Mouse (Mus musculus) forebrain, embryonic 12.5 days (tissue): ENCODE data around the gene Car9. TPM values are rescaled to one million over a fixed set of nuclear protein-coding genes. Genes with fewer than 3 reads are reported as not detected.
A peak's percentile ranks its signal among the peaks of the same experiment; 100 is the strongest.

Experiments used
- ATAC-seq: fragments of 200-750 bp; cut with Nextera tagmentation; 2 replicates; pipeline ENCODE4 v1.8.0; 2017; ENCODE audit warnings: moderate TSS enrichment; ENCODE audit not compliant: low FRiP score
- H3K27ac ChIP-seq: fragments of 300-500 bp; sonication (generic); 2 replicates; pipeline ENCODE4 v1.5.1; 2016; ENCODE audit warnings: mild to moderate bottlenecking
- H3K27me3 ChIP-seq: fragments of 300-500 bp; sonication (generic); 2 replicates; pipeline ENCODE4 v1.6.1; 2016; ENCODE audit warnings: mild to moderate bottlenecking
- H3K36me3 ChIP-seq: fragments of 300-500 bp; sonication (generic); replicated peaks from 2 replicates; pipeline ENCODE4 v1.6.1; 2016; ENCODE audit warnings: mild to moderate bottlenecking
- H3K4me1 ChIP-seq: fragments of 300-500 bp; sonication (generic); 2 replicates; pipeline ENCODE4 v1.6.1; 2016
- H3K4me2 ChIP-seq: fragments of 300-500 bp; sonication (generic); 2 replicates; pipeline ENCODE4 v1.6.1; 2016; ENCODE audit warnings: mild to moderate bottlenecking, moderate library complexity
- H3K4me3 ChIP-seq: fragments of 300-500 bp; sonication (generic); replicated peaks from 2 replicates; pipeline ENCODE4 v1.5.1; 2016; ENCODE audit warnings: mild to moderate bottlenecking
- H3K9ac ChIP-seq: fragments of 300-500 bp; sonication (generic); 2 replicates; pipeline ENCODE4 v1.6.1; 2016; ENCODE audit warnings: mild to moderate bottlenecking
- H3K9me3 ChIP-seq: fragments of 300-500 bp; sonication (generic); 2 replicates; pipeline ENCODE4 v1.6.1; 2016
- WGBS: fragments of 180-500 bp; shearing (Covaris S2); methylation state at CpG from one replicate; pipeline ENCODE4 v1.1.7; 2016; 5-methylcytosine and 5-hydroxymethylcytosine counted together
- polyA plus RNA-seq: library from polyadenylated mRNA; unstranded; fragments of >200 nt; fragmentation: Nextera tagmentation; extraction: Ambion mirVana; gene quantifications from 2 replicates; pipeline ENCODE4 v1.2.1, GENCODE M21; 2016

Gene Car9
- polyA plus RNA-seq, 1 experiment from 2014 or later: 0.27 TPM

GRCm38 (mm10) chr4:43497946-43498345, 8.8 kb upstream of the Car9 start:
- ATAC-seq: no peak
- WGBS: 81% methylated on average over 4 of the region's 4 CpGs

GRCm38 (mm10) chr4:43498983-43499382, 7.8 kb upstream of the Car9 start:
- 20% methylated on average over 8 of the region's 8 CpGs for WGBS
- peaks cover 47% of the 10 kb centered on the region for H3K4me1 ChIP-seq
- no peak overlapping the region for H3K27ac ChIP-seq
- H3K4me2 ChIP-seq: peak overlapping the region; percentile 68
- ATAC-seq: peak; percentile 39; the same call in 1 of the 2 replicates
- H3K36me3 ChIP-seq: peaks cover 28% of the 10 kb centered on the region; the same call in 1 of the 2 replicates
- peaks cover 14% of the 10 kb centered on the region for H3K27me3 ChIP-seq
- no peaks in the 10 kb centered on the region for H3K9me3 ChIP-seq
- H3K9ac ChIP-seq: peak overlapping the region; percentile 65
- H3K4me3 ChIP-seq: peak overlapping the region; percentile 59

More at GRCm38 (mm10) chr4:43497946-43498345, 8.8 kb upstream of the Car9 start:
- Histone ChIP-seq H3K4me3 (peak overlapping the region; percentile 59), H3K9me3 (no peaks in the 10 kb centered on the region), H3K27ac (no peak overlapping the region), H3K9ac (peak overlapping the region; percentile 65; the same call in 1 of the 2 replicates), H3K4me1 (peaks cover 49% of the 10 kb centered on the region), H3K4me2 (peak overlapping the region; percentile 68), H3K27me3 (peaks cover 14% of the 10 kb centered on the region), H3K36me3 (peaks cover 28% of the 10 kb centered on the region; the same call in 1 of the 2 replicates)

- 8% methylated on average over 50 of the region's 50 CpGs for WGBS
- H3K9ac ChIP-seq: peak within 1 kb of the TSS; percentile 65
- peaks cover 14% of the 10 kb centered on the region for H3K27me3 ChIP-seq
- peaks cover 40% of the 10 kb centered on the region for H3K4me1 ChIP-seq
- H3K4me2 ChIP-seq: peak within 1 kb of the TSS; percentile 68
- H3K4me3 ChIP-seq: peak within 1 kb of the TSS; percentile 59
- ATAC-seq: peak; percentile 89
- no peaks in the 10 kb centered on the region for H3K9me3 ChIP-seq
- H3K36me3 ChIP-seq: peaks cover 28% of the 10 kb centered on the region; the same call in 1 of the 2 replicates
- H3K27ac ChIP-seq: peak within 1 kb of the TSS; percentile 54; the same call in 1 of the 2 replicates
These were observed 7.1 kb upstream of the Car9 start, which contains the start of gene Arhgef39 for GRCm38 (mm10) chr4:43499407-43500333. Arhgef39 (minus strand) TSS chr4:43499695.

GRCm38 (mm10) chr4:43503041-43503440, 3.7 kb upstream of the Car9 start:
- no peak overlapping the region for H3K27ac ChIP-seq
- H3K36me3 ChIP-seq: no peaks in the 10 kb centered on the region
- no peak for ATAC-seq
- no peak overlapping the region for H3K4me2 ChIP-seq
- no peak overlapping the region for H3K4me3 ChIP-seq
- WGBS: 74% methylated on average over 2 of the region's 2 CpGs
- no peaks in the 10 kb centered on the region for H3K9me3 ChIP-seq
- H3K9ac ChIP-seq: no peak overlapping the region
- peaks cover 19% of the 10 kb centered on the region for H3K4me1 ChIP-seq
- peaks cover 39% of the 10 kb centered on the region for H3K27me3 ChIP-seq

- Histone ChIP-seq H3K9ac (no peak overlapping the region), H3K27me3 (peaks cover 44% of the 10 kb centered on the region), H3K4me3 (no peak overlapping the region), H3K9me3 (no peaks in the 10 kb centered on the region), H3K36me3 (no peaks in the 10 kb centered on the region), H3K4me1 (peaks cover 19% of the 10 kb centered on the region), H3K27ac (no peak overlapping the region), H3K4me2 (no peak overlapping the region)
- no peak for ATAC-seq
- WGBS: 85% methylated on average over 6 of the region's 6 CpGs
These were observed 3.3 kb upstream of the Car9 start for GRCm38 (mm10) chr4:43503506-43503905.

GRCm38 (mm10) chr4:43504269-43504668, 2.5 kb upstream of the Car9 start:
- no peak overlapping the region for H3K4me3 ChIP-seq
- no peaks in the 10 kb centered on the region for H3K9me3 ChIP-seq
- no peak overlapping the region for H3K4me2 ChIP-seq
- 88% methylated on average over 4 of the region's 4 CpGs for WGBS
- H3K4me1 ChIP-seq: peaks cover 19% of the 10 kb centered on the region
- peaks cover 51% of the 10 kb centered on the region for H3K27me3 ChIP-seq
- no peaks in the 10 kb centered on the region for H3K36me3 ChIP-seq
- no peak for ATAC-seq
- H3K27ac ChIP-seq: no peak overlapping the region
- no peak overlapping the region for H3K9ac ChIP-seq

GRCm38 (mm10) chr4:43506074-43506473, 692 bp upstream of the Car9 start:
- H3K4me3 ChIP-seq: no peak overlapping the region
- ATAC-seq: no peak
- peaks cover 17% of the 10 kb centered on the region for H3K4me1 ChIP-seq
- 66% methylated on average over 8 of the region's 8 CpGs for WGBS
- no peak overlapping the region for H3K4me2 ChIP-seq
- H3K9ac ChIP-seq: no peak overlapping the region
- no peaks in the 10 kb centered on the region for H3K9me3 ChIP-seq
- no peaks in the 10 kb centered on the region for H3K36me3 ChIP-seq
- no peak overlapping the region for H3K27ac ChIP-seq
- peaks cover 50% of the 10 kb centered on the region for H3K27me3 ChIP-seq

GRCm38 (mm10) chr4:43507938-43508665, 1.3 kb downstream of the Car9 start:
- Histone ChIP-seq H3K4me2 (peak overlapping the region; percentile 60), H3K27ac (no peak overlapping the region)

GRCm38 (mm10) chr4:43508666-43508997, 1.9 kb downstream of the Car9 start:
- Histone ChIP-seq H3K9ac (peak overlapping the region; percentile 47; the same call in 1 of the 2 replicates), H3K9me3 (no peaks in the 10 kb centered on the region), H3K36me3 (no peaks in the 10 kb centered on the region), H3K4me2 (peak overlapping the region; percentile 60), H3K27me3 (peaks cover 45% of the 10 kb centered on the region), H3K4me3 (peak overlapping the region; percentile 36), H3K4me1 (peaks cover 17% of the 10 kb centered on the region), H3K27ac (no peak overlapping the region)
- WGBS: 6% methylated on average over 13 of the region's 13 CpGs
- peak; percentile 20; the same call in 1 of the 2 replicates for ATAC-seq

More at GRCm38 (mm10) chr4:43507938-43508665, 1.3 kb downstream of the Car9 start:
- Histone ChIP-seq H3K9ac (peak overlapping the region; percentile 47; the same call in 1 of the 2 replicates), H3K4me3 (peak overlapping the region; percentile 36), H3K36me3 (no peaks in the 10 kb centered on the region), H3K4me1 (peaks cover 17% of the 10 kb centered on the region), H3K9me3 (no peaks in the 10 kb centered on the region), H3K27me3 (peaks cover 45% of the 10 kb centered on the region)
- ATAC-seq: no peak
- 10% methylated on average over 22 of the region's 22 CpGs for WGBS

- Histone ChIP-seq H3K4me2 (peak overlapping the region; percentile 60), H3K4me3 (peak overlapping the region; percentile 36; the same call in 1 of the 2 replicates), H3K4me1 (peaks cover 17% of the 10 kb centered on the region), H3K36me3 (no peaks in the 10 kb centered on the region), H3K9ac (0 out of 2 replicates have a peak overlapping the region, but pooled peaks have one; percentile 47), H3K27me3 (peaks cover 45% of the 10 kb centered on the region), H3K9me3 (no peaks in the 10 kb centered on the region), H3K27ac (no peak overlapping the region)
- 14% methylated on average over 9 of the region's 9 CpGs for WGBS
- ATAC-seq: no peak
These were observed 2.3 kb downstream of the Car9 start for GRCm38 (mm10) chr4:43509109-43509508.

- H3K4me1 ChIP-seq: peaks cover 17% of the 10 kb centered on the region
- ATAC-seq: no peak
- 78% methylated on average over 19 of the region's 19 CpGs for WGBS
These were observed 5.1 kb downstream of the Car9 start for GRCm38 (mm10) chr4:43511675-43512454.

More at GRCm38 (mm10) chr4:43511675-43512454, 5.1 kb downstream of the Car9 start:
- Histone ChIP-seq H3K27ac (no peak overlapping the region), H3K9me3 (no peaks in the 10 kb centered on the region), H3K36me3 (no peaks in the 10 kb centered on the region), H3K27me3 (peaks cover 35% of the 10 kb centered on the region), H3K4me3 (no peak overlapping the region), H3K4me2 (no peak overlapping the region), H3K9ac (no peak overlapping the region)
